Mouse (Mus musculus): ENCODE results near the gene Enthd1. TPM values are rescaled to one million over a fixed set of nuclear protein-coding genes. Genes with fewer than 3 reads are reported as not detected.

Enthd1 gene
- polyA plus RNA-seq, 1 experiment from 2014 or later: 0.33 TPM

DNA sequence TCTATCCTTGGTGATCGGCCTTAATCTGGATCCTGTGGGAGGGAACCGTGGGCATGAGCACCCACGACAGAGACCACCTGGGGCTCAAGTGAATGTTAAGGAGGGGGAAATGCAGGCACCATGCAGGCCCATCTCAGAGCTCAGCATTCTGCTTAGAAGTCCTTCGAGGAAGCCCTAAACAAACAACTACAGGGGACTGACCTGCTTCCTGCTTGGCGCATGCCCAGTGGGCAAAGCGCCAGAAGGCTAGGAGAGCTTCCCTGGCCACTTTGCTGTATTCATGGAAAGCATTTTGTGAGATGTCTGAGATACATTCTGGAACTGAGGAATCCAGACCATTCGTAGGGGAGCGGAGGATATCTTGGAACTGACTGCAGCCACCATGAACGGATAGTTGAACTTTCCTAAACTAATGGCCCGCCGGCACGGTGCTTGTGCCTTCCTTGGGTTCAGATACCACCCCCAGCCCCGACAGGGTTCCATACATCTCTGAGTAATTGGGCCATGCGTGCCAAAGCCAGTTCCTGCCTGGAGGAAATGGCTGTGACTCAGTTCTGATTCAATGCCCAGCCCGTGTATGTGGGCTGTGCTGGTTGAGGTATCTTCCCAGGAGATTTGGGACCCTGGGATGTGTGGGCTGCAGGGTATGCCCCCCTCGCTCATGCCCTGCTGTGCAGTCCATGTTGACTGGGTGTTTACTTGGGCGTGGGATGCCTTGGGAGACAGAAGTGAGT, 150.8 kb downstream of the Enthd1 start:
- DNase-seq (ENCODE audit: low spot score): no peak

DNA sequence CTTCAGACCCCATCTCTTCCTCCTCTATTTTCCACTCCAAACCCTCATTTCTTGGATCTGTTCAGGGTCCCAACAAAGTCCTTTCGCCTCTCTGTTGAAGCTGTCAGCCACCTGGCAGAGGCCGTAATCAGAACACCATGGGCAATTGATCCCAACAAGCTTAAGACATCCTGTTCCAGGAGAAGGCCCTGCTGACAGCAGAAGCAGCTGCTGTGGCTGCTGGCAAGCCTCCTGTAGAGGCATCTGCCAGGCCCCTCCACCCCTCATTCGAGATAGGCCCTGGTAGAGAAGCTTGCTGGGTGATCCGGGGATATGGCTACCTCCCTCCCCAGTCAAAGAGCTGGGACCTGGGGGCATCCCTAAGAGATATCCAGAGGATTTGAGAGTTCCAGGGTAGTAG, 151.9 kb downstream of the Enthd1 start:
- DNase-seq (ENCODE audit: low spot score): no peak

DNA sequence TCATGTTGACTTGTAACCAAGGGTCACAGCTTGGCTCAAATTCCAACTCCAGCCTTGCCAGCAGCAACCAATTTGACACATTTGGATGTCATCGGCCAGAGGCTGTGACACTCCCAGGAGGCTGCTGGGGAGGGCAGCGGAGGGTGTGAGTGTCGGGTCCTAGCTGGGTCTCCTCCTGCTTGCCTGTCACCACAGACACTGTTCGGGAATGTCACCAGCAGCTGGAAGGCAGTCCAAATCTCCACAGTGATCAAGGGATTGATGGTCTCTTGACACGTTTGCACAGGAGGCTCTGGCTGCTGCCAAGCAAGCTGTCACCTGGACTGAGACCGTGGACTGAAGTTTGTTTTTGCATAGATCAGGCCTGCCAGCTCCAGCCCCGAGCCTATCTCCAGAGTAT, 154.3 kb downstream of the Enthd1 start:
- no peak for DNase-seq (ENCODE audit: low spot score)

DNA sequence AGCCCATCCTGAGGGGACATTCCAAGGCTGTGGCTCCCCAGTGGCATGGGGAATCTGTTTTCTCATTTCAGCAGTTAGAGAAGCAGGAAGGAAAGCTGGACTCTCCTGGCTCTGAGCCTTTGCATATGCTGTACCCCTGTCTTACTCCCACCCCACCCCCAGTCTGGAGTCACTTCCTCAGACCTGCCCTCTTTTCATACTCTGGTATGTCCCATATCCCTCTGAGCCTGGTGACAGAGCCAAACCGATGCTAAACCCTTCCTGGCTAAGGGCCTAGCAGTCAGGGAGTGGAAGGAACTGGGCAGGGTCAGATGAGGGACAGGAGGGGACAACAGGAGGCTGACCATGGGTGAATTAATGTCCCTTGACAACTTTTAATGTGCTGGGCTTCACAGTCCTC, 157.1 kb downstream of the Enthd1 start:
- no peak for DNase-seq (ENCODE audit: low spot score)

Other genes starting within 250 kb of the Enthd1 start
- gene Grap2, start 7.4 kb upstream of the Enthd1 start, polyA plus RNA-seq (2015; fragmentation: Nextera tagmentation; extraction: Ambion mirVana): 90.8 and 112 TPM in 2 replicates
- gene Fam83f, start 106.7 kb upstream of the Enthd1 start, polyA plus RNA-seq (2015; fragmentation: Nextera tagmentation; extraction: Ambion mirVana): 5.1 and 5.4 TPM in 2 replicates
- 16.2 and 23.9 TPM in 2 replicates for gene Tnrc6b, start 146.2 kb upstream of the Enthd1 start, polyA plus RNA-seq (2015; fragmentation: Nextera tagmentation; extraction: Ambion mirVana)

Measured in thymus, postnatal 0 days (tissue).